Mouse (Mus musculus): Measurements from ENCODE around the gene Teddm2. TPM values are rescaled to one million over a fixed set of nuclear protein-coding genes. Genes with fewer than 3 reads are reported as not detected.
"Not testable (repeated sequence)": the region's sequence is repeated elsewhere in the genome, so short reads cannot be mapped to it uniquely, and the experiment has no call there.

Teddm2 gene
- total RNA-seq, 4 experiments from 2014 or later = 0.78 to 1.1 (median 0.91) TPM

DNA sequence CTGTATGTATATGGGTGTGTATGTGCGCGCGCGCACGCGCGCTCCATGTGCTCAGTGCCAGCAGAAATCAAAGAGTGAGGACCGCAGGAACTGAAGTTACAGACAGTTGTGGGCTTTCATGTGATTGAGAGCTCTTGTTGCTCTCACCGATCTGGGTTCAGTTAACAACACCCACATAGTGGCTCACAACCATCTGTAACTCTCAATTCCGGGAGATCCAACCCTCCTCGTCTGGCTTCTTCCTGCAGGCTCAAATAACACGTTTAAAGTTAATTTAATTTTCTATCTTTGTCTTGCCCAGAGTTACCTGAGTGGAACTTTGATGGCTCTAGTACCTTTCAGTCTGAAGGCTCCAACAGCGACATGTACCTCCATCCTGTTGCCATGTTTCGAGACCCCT, 4.2 kb upstream of the Teddm2 start:
- no peak for DNase-seq (ENCODE audit: low spot score)

GRCm38 (mm10) chr1:153903006-153903405, 3.0 kb upstream of the Teddm2 start:
- no peak for DNase-seq (ENCODE audit: low spot score)

DNA sequence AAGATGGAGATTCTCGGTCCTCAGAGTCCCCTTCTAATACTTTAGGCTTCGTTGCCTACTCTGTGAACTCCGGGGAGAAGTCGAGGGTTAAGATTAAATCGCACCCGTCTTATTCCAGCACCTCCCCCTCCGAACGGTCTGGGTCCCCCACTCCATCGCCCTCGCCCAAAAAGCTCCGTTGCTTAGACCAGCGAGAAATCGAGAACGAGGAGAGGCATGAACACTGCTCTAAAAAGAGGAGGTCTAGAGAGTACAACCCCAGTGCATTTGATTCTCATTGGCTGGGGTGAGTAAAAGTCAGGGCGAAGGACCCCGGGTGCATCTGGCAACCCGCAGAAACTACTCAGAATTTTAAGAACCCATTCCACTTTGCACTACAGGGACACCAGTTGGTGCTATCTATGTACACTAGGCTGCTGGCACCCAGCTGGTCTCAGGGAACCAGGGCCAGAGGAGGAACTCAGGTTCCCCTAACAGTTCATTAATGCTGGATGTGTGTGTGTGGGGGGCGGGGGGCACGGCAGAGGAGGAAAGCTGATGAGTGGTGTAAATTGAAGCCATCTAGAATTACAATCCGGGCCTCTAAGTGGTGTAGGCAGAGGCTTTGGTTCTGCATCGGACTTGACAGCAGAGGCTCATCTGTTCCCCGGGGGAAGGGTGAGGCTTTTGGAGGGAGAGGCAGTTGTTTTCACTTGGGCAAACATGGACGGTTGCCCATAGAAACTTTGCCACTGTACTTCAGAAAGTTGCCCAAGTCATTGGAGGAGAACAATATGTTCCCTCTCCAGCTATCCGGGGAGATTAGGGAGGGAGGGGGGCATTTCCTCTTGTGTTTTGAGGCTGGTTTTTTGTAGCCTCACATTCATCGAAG, 1.1 kb upstream of the Teddm2 start:
- DNase-seq (ENCODE audit: low spot score) = peak; percentile 77

DNA sequence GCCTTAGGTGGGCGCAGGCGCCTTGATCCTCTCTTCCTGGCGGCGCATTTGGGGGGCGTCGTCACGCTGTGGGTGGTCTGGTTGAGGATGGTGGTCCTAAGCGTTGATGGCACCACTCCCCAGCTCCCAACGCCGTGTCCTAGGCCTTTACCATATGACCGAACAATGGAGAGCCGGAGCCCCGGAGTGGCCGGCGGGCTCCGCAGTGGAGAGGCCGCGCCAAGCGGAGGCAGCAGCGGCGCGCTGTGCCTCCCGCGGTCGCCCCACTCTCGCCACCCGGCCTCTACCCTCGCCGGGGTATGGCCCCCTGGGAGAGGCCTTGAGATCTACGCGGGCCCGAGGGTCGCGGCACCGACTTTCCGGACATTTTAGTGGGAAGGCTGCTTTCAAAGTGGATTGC, 353 bp upstream of the Teddm2 start:
- DNase-seq (ENCODE audit: low spot score) = no peak

GRCm38 (mm10) chr1:153898989-153899730, 868 bp downstream of the Teddm2 start:
- DNase-seq (ENCODE audit: low spot score) = no peak

DNA sequence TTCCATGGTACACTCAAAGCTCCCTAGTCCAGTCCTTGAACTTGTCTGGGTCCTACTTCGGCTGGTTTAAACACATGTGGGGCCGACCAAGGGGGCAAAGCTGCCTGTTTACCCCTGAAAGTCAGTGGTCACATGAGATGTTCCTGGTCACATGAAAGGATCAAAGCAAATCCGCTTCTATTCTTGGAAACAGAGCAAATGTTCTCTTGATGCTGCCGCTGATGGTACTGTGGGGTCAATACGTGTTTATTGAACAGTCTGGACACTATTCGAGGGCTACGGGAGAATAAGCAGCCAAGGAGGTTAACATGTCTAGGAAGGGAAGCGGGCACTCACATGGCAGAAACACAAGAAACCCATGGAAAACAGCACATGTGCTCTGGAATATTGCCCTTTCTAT, 2.8 kb downstream of the Teddm2 start:
- DNase-seq (ENCODE audit: low spot score) = no peak

- DNase-seq (ENCODE audit: low spot score) = peak; percentile 85
Measured at GRCm38 (mm10) chr1:153894979-153895378, 5.0 kb downstream of the Teddm2 start.

- DNase-seq (ENCODE audit: low spot score) = no peak
Measured at GRCm38 (mm10) chr1:153894201-153894893, 5.7 kb downstream of the Teddm2 start.

DNA sequence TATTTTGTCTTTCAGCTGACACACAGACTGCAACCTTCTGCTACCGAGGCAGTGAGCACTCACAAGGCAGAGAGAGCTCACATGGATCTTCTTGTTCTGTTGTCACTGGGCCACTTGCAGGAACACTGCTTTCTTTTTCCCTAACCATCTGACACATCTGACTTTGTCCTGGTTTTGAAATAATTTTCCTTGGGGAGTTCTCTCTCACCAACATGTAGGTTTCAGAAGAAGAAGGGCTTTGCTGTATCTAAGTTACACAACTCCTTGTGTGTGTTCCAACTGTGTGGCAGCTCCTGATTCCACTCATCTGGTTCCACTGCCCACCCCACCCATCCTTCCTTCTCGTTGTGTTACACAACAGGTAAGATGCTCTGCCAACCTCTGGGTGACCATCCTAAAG, 6.3 kb downstream of the Teddm2 start:
- DNase-seq (ENCODE audit: low spot score) = no peak

GRCm38 (mm10) chr1:153891442-153891841, 8.6 kb downstream of the Teddm2 start, which contains the start of gene Teddm1a:
TSS of gene Teddm1a (plus strand) at chr1:153891742.
- DNase-seq (ENCODE audit: low spot score) = no peak

GRCm38 (mm10) chr1:153890121-153890520, 9.9 kb downstream of the Teddm2 start:
- DNase-seq (ENCODE audit: low spot score) = no peak

GRCm38 (mm10) chr1:153886024-153886633, 13.9 kb downstream of the Teddm2 start:
- no peak for DNase-seq (ENCODE audit: low spot score)

DNA sequence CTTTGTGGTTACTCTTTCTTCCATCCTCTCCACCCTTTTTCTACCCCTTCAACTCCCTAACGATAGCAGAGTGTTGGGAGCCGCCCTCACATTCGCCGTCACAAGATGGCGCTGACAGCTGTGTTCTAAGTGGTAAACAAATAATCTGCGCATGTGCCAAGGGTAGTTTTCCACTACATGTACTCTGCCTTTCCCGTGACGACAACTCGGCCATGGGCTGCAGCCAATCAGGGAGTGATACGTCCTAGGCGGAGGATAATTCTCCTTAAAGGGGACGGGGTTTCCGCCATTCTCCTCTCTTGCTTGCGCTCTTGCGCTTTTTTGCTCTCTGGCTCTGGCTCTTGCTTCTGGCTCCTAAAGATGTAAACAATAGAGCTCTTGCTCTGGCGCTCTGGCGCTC, 19.6 kb downstream of the Teddm2 start:
- DNase-seq (ENCODE audit: low spot score) = not testable (repeated sequence)

- DNase-seq (ENCODE audit: low spot score) = no peak
Measured at GRCm38 (mm10) chr1:153874045-153874444, 26.0 kb downstream of the Teddm2 start, which contains the start of gene Teddm1b. TSS of gene Teddm1b (plus strand) at chr1:153874345.

DNA sequence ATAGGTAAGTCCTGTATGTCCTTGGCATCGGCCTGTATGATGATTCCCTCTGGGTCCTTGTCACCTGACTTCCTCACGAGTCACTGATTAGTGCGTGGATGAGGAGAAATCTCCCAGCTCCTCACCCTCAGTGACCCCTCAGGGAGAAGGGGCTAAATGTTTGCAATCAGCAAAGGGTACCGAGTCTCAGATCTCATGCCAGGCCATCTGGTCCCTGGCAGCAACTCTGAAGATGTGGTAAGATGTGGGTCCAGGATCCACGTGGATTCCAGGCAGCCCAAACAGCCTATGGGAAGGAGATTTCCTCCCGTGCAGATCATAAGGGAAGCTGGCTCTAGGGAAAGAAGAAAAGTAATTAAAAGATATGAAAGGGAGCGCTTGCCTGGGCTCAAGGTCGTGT, 44.1 kb downstream of the Teddm2 start:
- no peak for DNase-seq (ENCODE audit: low spot score)

GRCm38 (mm10) chr1:153852696-153853095, 47.3 kb downstream of the Teddm2 start:
- not testable (repeated sequence) for DNase-seq (ENCODE audit: low spot score)

DNA sequence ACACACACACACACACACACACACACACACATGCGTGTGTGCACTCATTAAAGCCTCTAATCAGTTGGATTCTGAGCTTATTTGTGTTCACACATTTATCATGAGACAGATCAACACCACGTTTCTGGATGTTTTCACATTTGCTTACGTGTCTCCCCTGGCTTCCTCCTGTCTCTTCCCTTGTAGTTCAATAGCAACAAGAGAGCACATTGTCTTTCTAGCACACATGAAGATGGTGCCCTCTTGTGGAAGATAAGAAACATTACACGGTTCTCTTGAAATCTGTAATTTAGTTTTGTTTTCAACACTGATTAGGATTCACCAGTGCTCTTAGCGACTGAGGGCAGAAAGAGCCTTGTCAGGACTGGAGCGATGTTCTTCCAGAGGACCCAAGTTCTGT, 53.2 kb downstream of the Teddm2 start:
- DNase-seq (ENCODE audit: low spot score) = no peak

DNA sequence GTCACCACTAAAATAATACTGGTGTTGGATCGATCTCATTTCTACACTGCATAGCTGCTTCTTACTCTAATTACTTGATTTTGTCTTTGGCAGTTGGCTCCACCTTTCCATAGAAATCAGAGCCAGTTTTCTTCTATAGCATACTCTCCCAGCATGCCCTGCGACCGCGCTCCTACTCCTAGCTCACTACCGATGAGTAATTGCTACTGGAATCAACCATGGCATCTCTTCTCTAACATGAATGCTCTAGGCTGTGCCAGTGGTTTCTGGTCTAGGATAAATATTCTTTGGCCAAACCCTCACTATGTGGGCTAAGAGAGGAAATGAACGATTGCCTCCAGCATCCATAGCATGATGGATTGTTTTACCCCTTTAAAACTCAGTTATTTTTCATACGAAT, 53.6 kb downstream of the Teddm2 start:
- no peak for DNase-seq (ENCODE audit: low spot score)

- no peak for DNase-seq (ENCODE audit: low spot score)
Measured at GRCm38 (mm10) chr1:153844042-153844441, 56.0 kb downstream of the Teddm2 start, which contains the start of gene Rgsl1. TSS of gene Rgsl1 (minus strand) at chr1:153844142.

DNA sequence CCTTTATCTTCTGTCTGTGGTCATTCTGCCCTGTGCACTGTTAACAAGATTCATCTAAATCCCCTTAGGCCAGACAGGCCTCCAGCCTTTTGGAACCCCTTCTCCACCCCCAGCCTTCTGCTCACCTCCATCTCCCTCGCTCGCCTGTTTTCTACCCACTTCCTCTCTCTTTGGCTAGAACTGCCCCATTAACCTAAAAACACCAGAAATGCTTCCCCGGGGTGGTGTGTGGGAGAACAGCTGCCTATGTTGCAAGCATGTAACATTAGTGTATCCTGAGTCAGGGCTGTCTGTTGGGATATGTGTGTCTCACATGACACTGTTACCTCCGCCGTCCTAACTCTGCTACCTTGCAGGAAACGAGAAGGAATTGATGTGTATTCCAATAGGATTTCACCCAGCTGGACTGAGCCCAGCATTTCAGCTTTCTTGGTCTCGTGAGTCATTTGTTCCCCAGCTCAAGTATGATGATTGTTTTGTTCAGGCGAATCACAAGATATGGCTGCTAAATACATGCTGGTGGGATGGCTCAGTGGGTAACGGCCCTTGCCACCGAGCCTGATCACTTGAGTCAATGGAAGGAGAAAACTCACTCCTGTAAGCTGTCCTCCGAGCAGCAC, 57.8 kb downstream of the Teddm2 start:
- no peak for DNase-seq (ENCODE audit: low spot score)

GRCm38 (mm10) chr1:153836036-153836435, 64.0 kb downstream of the Teddm2 start:
- DNase-seq (ENCODE audit: low spot score) = no peak
